Mouse (Mus musculus): ENCODE measurements around the gene Tmem131. TPM values are rescaled to one million over a fixed set of nuclear protein-coding genes. Genes with fewer than 3 reads are reported as not detected.
"Not testable (repeated sequence)": the region's sequence is repeated elsewhere in the genome, so short reads cannot be mapped to it uniquely, and the experiment has no call there.

Tmem131 gene
- total RNA-seq, 2 experiments from 2014 or later = 40.1 to 42.7 TPM

- no peak for DNase-seq
- intact Hi-C loops (cut with DNase I) = no loop called here
Observed at GRCm38 (mm10) chr1:36895452-36895851, 48.0 kb downstream of the Tmem131 start.

- intact Hi-C loops (cut with DNase I) = no loop called here
- DNase-seq = no peak
Observed at GRCm38 (mm10) chr1:36894136-36894535, 49.3 kb downstream of the Tmem131 start.

GRCm38 (mm10) chr1:36893720-36894119, 49.7 kb downstream of the Tmem131 start:
- DNase-seq; intact Hi-C loops (cut with DNase I): not testable (repeated sequence)

GRCm38 (mm10) chr1:36893146-36893545, 50.3 kb downstream of the Tmem131 start:
- no peak for DNase-seq
- intact Hi-C loops (cut with DNase I) = no loop called here

- intact Hi-C loops (cut with DNase I) = no loop called here
- DNase-seq = no peak
Observed at GRCm38 (mm10) chr1:36892461-36892860, 51.0 kb downstream of the Tmem131 start.

GRCm38 (mm10) chr1:36889016-36889415, 54.5 kb downstream of the Tmem131 start:
- intact Hi-C loops (cut with DNase I) = loop anchor here (5.0 kb wide), 1 partner anchor 48 kb away; no protein-coding TSS in a partner anchor
- no peak for DNase-seq

GRCm38 (mm10) chr1:36887172-36887571, 56.3 kb downstream of the Tmem131 start:
- DNase-seq = no peak
- intact Hi-C loops (cut with DNase I) = loop anchor here (5.0 kb wide), 1 partner anchor 50 kb away; no protein-coding TSS in a partner anchor

GRCm38 (mm10) chr1:36886489-36886888, 57.0 kb downstream of the Tmem131 start:
- intact Hi-C loops (cut with DNase I) = loop anchor here (5.0 kb wide), 1 partner anchor 51 kb away; no protein-coding TSS in a partner anchor
- no peak for DNase-seq

GRCm38 (mm10) chr1:36884536-36884935, 58.9 kb downstream of the Tmem131 start:
- intact Hi-C loops (cut with DNase I) = no loop called here
- no peak for DNase-seq

GRCm38 (mm10) chr1:36883805-36884204, 59.7 kb downstream of the Tmem131 start:
- DNase-seq = no peak
- intact Hi-C loops (cut with DNase I) = no loop called here

- intact Hi-C loops (cut with DNase I) = no loop called here
- DNase-seq = no peak
Observed at GRCm38 (mm10) chr1:36879154-36879553, 64.3 kb downstream of the Tmem131 start.

- intact Hi-C loops (cut with DNase I) = no loop called here
- DNase-seq = no peak
Observed at GRCm38 (mm10) chr1:36877126-36877525, 66.3 kb downstream of the Tmem131 start.

- no peak for DNase-seq
Observed at GRCm38 (mm10) chr1:36874874-36875561, 68.4 kb downstream of the Tmem131 start.

GRCm38 (mm10) chr1:36871238-36871637, 72.2 kb downstream of the Tmem131 start:
- intact Hi-C loops (cut with DNase I) = no loop called here
- no peak for DNase-seq

More at GRCm38 (mm10) chr1:36874874-36875561, 68.4 kb downstream of the Tmem131 start:
- intact Hi-C loops (cut with DNase I) = no loop called here

- DNase-seq = no peak
- intact Hi-C loops (cut with DNase I) = no loop called here
Observed at GRCm38 (mm10) chr1:36870518-36870917, 72.9 kb downstream of the Tmem131 start.

- peak in 1 of 2 experiments; percentile 23 for DNase-seq
- intact Hi-C loops (cut with DNase I) = loop anchor here (5.0 kb wide), 1 partner anchor 73 kb away; no protein-coding TSS in a partner anchor
Observed at GRCm38 (mm10) chr1:36864757-36865156, 78.7 kb downstream of the Tmem131 start.

- intact Hi-C loops (cut with DNase I) = loop anchor here (5.0 kb wide), 1 partner anchor 76 kb away; no protein-coding TSS in a partner anchor
- DNase-seq = no peak
Observed at GRCm38 (mm10) chr1:36861775-36862174, 81.7 kb downstream of the Tmem131 start.

GRCm38 (mm10) chr1:36860876-36861275, 82.6 kb downstream of the Tmem131 start:
- DNase-seq = no peak
- intact Hi-C loops (cut with DNase I) = loop anchor here (5.0 kb wide), 1 partner anchor 76 kb away; no protein-coding TSS in a partner anchor

- DNase-seq = peak; percentile 36 to 42
- intact Hi-C loops (cut with DNase I) = loop anchor here (5.0 kb wide), 1 partner anchor 77 kb away; no protein-coding TSS in a partner anchor
Observed at GRCm38 (mm10) chr1:36860431-36860849, 83.0 kb downstream of the Tmem131 start.

- DNase-seq = no peak
- intact Hi-C loops (cut with DNase I) = no loop called here
Observed at GRCm38 (mm10) chr1:36857081-36857480, 86.4 kb downstream of the Tmem131 start.

GRCm38 (mm10) chr1:36854198-36854765, 89.2 kb downstream of the Tmem131 start:
- no peak for DNase-seq
- intact Hi-C loops (cut with DNase I) = no loop called here

- no peak for DNase-seq
- intact Hi-C loops (cut with DNase I) = no loop called here
Observed at GRCm38 (mm10) chr1:36852085-36852484, 91.4 kb downstream of the Tmem131 start.

Data from heart, postnatal 14 days (tissue).